Mouse (Mus musculus) E14TG2a.4 (cell line): ENCODE measurements around the gene Gm10283.

ENCODE experiments used
- H3K27me3 ChIP-seq: 2 replicates; pipeline ENCODE4 v1.6.1; 2014; ENCODE audit warnings: low read length, control low read depth; ENCODE audit not compliant: insufficient read depth
- H3K36me3 ChIP-seq: 2 replicates; pipeline ENCODE4 v1.6.1; 2014; ENCODE audit warnings: low read length, control low read depth; ENCODE audit not compliant: insufficient read depth
- H3K4me1 ChIP-seq: replicated peaks from 2 replicates; pipeline ENCODE4 v1.6.1; 2014; ENCODE audit warnings: low read depth, low read length, control low read depth
- H3K4me3 ChIP-seq: replicated peaks from 2 replicates; pipeline ENCODE4 v1.5.1; 2014; ENCODE audit warnings: mild to moderate bottlenecking, low read length
- H3K9me3 ChIP-seq: 2 replicates; pipeline ENCODE4 v1.6.1; 2014; ENCODE audit warnings: low read length, control low read depth
- CTCF ChIP-seq: conservative IDR thresholded peaks from 2 replicates; pipeline ENCODE4 v1.5.1; 2014; ENCODE audit warnings: low read length
- NANOG ChIP-seq: IDR thresholded peaks from 2 replicates; pipeline ENCODE4 v1.6.1; 2014; ENCODE audit warnings: borderline replicate concordance, low read length, mixed read lengths
- POU5F1 ChIP-seq: IDR thresholded peaks from 2 replicates; pipeline ENCODE4 v1.6.1; 2014; ENCODE audit warnings: low read length, borderline replicate concordance

The Gm10283 gene

GRCm38 (mm10) chr8:60466686-60467335 lies 36.2 kb downstream of the Gm10283 start:
- no peaks in the 10 kb centered on the region for H3K4me1 ChIP-seq
- TF ChIP-seq CTCF = peak; percentile 67
- no peak for TF ChIP-seq NANOG
- no peak overlapping the region for H3K4me3 ChIP-seq
- H3K36me3 ChIP-seq = no peaks in the 10 kb centered on the region
- peaks cover 11% of the 10 kb centered on the region for H3K27me3 ChIP-seq
- H3K9me3 ChIP-seq = no peaks in the 10 kb centered on the region

GRCm38 (mm10) chr8:60449296-60449695 lies 53.7 kb downstream of the Gm10283 start:
- no peaks in the 10 kb centered on the region for H3K36me3 ChIP-seq
- H3K4me1 ChIP-seq = no peaks in the 10 kb centered on the region
- no peak overlapping the region for H3K4me3 ChIP-seq
- no peaks in the 10 kb centered on the region for H3K27me3 ChIP-seq
- no peaks in the 10 kb centered on the region for H3K9me3 ChIP-seq
- TF ChIP-seq NANOG (no peak), CTCF (no peak), POU5F1 (no peak)

- Histone ChIP-seq H3K4me3 (no peak overlapping the region), H3K4me1 (no peaks in the 10 kb centered on the region), H3K36me3 (no peaks in the 10 kb centered on the region), H3K9me3 (no peaks in the 10 kb centered on the region), H3K27me3 (no peaks in the 10 kb centered on the region)
- no peak for TF ChIP-seq CTCF
- no peak for TF ChIP-seq POU5F1
- TF ChIP-seq NANOG = no peak
These were observed 58.0 kb downstream of the Gm10283 start for GRCm38 (mm10) chr8:60444989-60445388.

GRCm38 (mm10) chr8:60438557-60438956 lies 64.4 kb downstream of the Gm10283 start:
- Histone ChIP-seq H3K4me3 (no peak overlapping the region), H3K36me3 (no peaks in the 10 kb centered on the region)
- TF ChIP-seq NANOG (no peak), POU5F1 (no peak), CTCF (no peak)

GRCm38 (mm10) chr8:60436872-60437271 lies 66.1 kb downstream of the Gm10283 start:
- Histone ChIP-seq H3K36me3 (no peaks in the 10 kb centered on the region), H3K9me3 (no peaks in the 10 kb centered on the region), H3K4me3 (no peak overlapping the region), H3K4me1 (no peaks in the 10 kb centered on the region), H3K27me3 (no peaks in the 10 kb centered on the region)
- TF ChIP-seq NANOG (no peak), CTCF (no peak)

More at GRCm38 (mm10) chr8:60438557-60438956, 64.4 kb downstream of the Gm10283 start:
- H3K9me3 ChIP-seq = no peaks in the 10 kb centered on the region
- H3K27me3 ChIP-seq = no peaks in the 10 kb centered on the region
- H3K4me1 ChIP-seq = no peaks in the 10 kb centered on the region

- H3K9me3 ChIP-seq = no peaks in the 10 kb centered on the region
- no peaks in the 10 kb centered on the region for H3K4me1 ChIP-seq
- no peak overlapping the region for H3K4me3 ChIP-seq
- TF ChIP-seq NANOG (no peak), POU5F1 (no peak), CTCF (no peak)
- H3K27me3 ChIP-seq = no peaks in the 10 kb centered on the region
- H3K36me3 ChIP-seq = no peaks in the 10 kb centered on the region
These were observed 70.3 kb downstream of the Gm10283 start for GRCm38 (mm10) chr8:60432649-60433048.

- Histone ChIP-seq H3K4me1 (no peaks in the 10 kb centered on the region), H3K27me3 (no peaks in the 10 kb centered on the region), H3K9me3 (no peaks in the 10 kb centered on the region), H3K4me3 (no peak overlapping the region), H3K36me3 (no peaks in the 10 kb centered on the region)
- TF ChIP-seq NANOG (no peak), POU5F1 (no peak), CTCF (no peak)
These were observed 96.6 kb downstream of the Gm10283 start for GRCm38 (mm10) chr8:60406358-60406757.

GRCm38 (mm10) chr8:60404994-60405548 lies 97.9 kb downstream of the Gm10283 start:
- Histone ChIP-seq H3K9me3 (no peaks in the 10 kb centered on the region), H3K27me3 (no peaks in the 10 kb centered on the region), H3K4me3 (no peak overlapping the region), H3K4me1 (no peaks in the 10 kb centered on the region), H3K36me3 (no peaks in the 10 kb centered on the region)
- TF ChIP-seq NANOG (no peak), POU5F1 (no peak), CTCF (no peak)

GRCm38 (mm10) chr8:60393675-60394074 lies 109.3 kb downstream of the Gm10283 start:
- H3K4me3 ChIP-seq = no peak overlapping the region
- H3K36me3 ChIP-seq = no peaks in the 10 kb centered on the region
- peaks cover 10% of the 10 kb centered on the region; the same call in 1 of the 2 replicates for H3K9me3 ChIP-seq
- TF ChIP-seq POU5F1 (no peak), NANOG (no peak), CTCF (no peak)
- no peaks in the 10 kb centered on the region for H3K27me3 ChIP-seq
- H3K4me1 ChIP-seq = no peaks in the 10 kb centered on the region
